Mouse (Mus musculus) c-Kit-negative CD71-positive TER-119-positive erythroid progenitor cells, embryonic 14.5 days (primary cell): ENCODE data around the gene Ppp1r9a.

Source experiments
- DNase-seq: peaks from one replicate; pipeline ENCODE4 v3.0.0-alpha.2; 2013; ENCODE audit warnings: low read depth, low spot score

Gene Ppp1r9a

GRCm38 (mm10) chr6:5193693-5194092 lies 291.0 kb downstream of the Ppp1r9a start, which contains the start of gene Pon1:
TSS of gene Pon1 (minus strand) at chr6:5193946.
- DNase-seq: no peak

GRCm38 (mm10) chr6:5198590-5198989 lies 295.9 kb downstream of the Ppp1r9a start:
- DNase-seq: no peak

GRCm38 (mm10) chr6:5199376-5199905 lies 296.7 kb downstream of the Ppp1r9a start:
- DNase-seq: no peak

- no peak for DNase-seq
Measured at GRCm38 (mm10) chr6:5199916-5200315, 297.2 kb downstream of the Ppp1r9a start.

GRCm38 (mm10) chr6:5207817-5208216 lies 305.1 kb downstream of the Ppp1r9a start:
- no peak for DNase-seq
